Mouse (Mus musculus): ENCODE data around the gene Spryd3. TPM values are rescaled to one million over a fixed set of nuclear protein-coding genes. Genes with fewer than 3 reads are reported as not detected.
A peak's percentile ranks its signal among the peaks of the same experiment; 100 is the strongest.
"Not testable (repeated sequence)": the region's sequence is repeated elsewhere in the genome, so short reads cannot be mapped to it uniquely, and the experiment has no call there.

Gene Spryd3
- polyA plus RNA-seq, 1 experiment from 2014 or later = 93.5 TPM

- Histone ChIP-seq H3K9ac (no peak overlapping the region), H3K27ac (replicated peaks) (no peak overlapping the region), H3K27me3 (no peaks in the 10 kb centered on the region), H3K4me1 (replicated peaks) (no peaks in the 10 kb centered on the region), H3K4me3 (no peak overlapping the region), H3K4me2 (no peak overlapping the region), H3K36me3 (no peaks in the 10 kb centered on the region), H3K9me3 (no peaks in the 10 kb centered on the region)
- no peak for ATAC-seq (ENCODE audit: low FRiP score, low read depth)
- 62% methylated on average over 3 of the region's 3 CpGs for WGBS
Observed at GRCm38 (mm10) chr15:102163900-102164693, 28.1 kb upstream of the Spryd3 start.

DNA sequence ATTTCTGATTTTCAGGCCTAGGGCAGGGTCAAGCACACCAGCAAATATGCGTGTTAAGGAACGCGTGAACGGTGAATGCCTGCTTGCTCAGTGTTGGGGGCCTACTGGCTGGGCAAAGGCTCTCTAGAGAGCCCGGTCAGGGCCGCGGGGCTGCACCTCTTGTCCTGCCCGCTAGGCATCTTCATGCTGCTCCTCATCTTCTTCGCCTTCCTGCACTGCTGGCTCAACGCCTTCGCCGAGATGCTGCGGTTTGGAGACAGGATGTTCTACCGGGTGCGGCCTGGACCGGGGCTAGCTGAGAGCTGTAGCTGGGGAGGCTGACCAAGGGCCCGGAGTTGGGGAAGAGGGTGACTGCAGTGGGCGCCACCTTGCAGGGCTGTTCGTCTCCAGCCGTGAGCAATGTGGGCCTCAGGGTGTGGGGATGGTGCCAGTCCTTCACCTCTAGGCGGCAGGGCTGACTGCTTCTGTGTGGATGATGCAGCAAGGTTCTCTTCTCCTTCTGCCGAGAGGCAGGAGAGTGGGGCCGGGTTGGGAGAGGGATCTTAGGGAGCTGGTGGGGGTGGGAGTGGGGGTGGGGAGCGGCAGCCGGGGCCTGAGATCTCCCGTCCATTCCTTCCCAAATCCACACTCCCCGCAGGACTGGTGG is 24.5 kb upstream of the Spryd3 start:
- Histone ChIP-seq H3K27me3 (no peaks in the 10 kb centered on the region), H3K27ac (replicated peaks) (no peak overlapping the region), H3K9me3 (no peaks in the 10 kb centered on the region), H3K4me2 (no peak overlapping the region), H3K36me3 (no peaks in the 10 kb centered on the region), H3K4me3 (no peak overlapping the region), H3K4me1 (replicated peaks) (peaks cover 7% of the 10 kb centered on the region; the same call in 1 of the 2 replicates), H3K9ac (no peak overlapping the region)
- WGBS = 65% methylated on average over 27 of the region's 27 CpGs
- no peak for ATAC-seq (ENCODE audit: low FRiP score, low read depth)

DNA sequence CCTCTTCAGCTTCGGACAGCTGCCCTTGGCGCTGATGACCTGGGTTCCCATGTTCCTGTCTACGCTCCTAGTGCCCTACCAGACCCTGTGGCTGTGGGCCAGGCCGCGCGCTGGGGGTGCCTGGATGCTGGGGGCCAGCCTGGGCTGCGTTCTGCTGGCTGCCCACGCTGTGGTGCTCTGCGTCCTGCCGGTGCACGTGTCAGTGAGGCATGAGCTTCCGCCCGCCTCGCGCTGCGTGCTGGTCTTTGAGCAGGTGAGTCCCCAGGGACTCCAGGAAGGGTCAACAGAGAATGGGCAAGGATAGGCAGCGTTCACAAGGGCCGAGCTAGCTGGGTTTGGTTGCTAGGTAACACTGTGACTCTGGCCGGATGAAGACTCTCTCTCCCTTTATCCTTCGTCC is 20.8 kb upstream of the Spryd3 start:
- WGBS = 24% methylated on average over 20 of the region's 20 CpGs
- Histone ChIP-seq H3K9ac (no peak overlapping the region), H3K4me1 (replicated peaks) (peaks cover 10% of the 10 kb centered on the region; the same call in 1 of the 2 replicates), H3K4me3 (no peak overlapping the region), H3K4me2 (peak overlapping the region; percentile 34; the same call in 1 of the 2 replicates), H3K27ac (replicated peaks) (no peak overlapping the region), H3K36me3 (no peaks in the 10 kb centered on the region), H3K9me3 (no peaks in the 10 kb centered on the region), H3K27me3 (no peaks in the 10 kb centered on the region)
- ATAC-seq (ENCODE audit: low FRiP score, low read depth) = no peak

- not testable (repeated sequence) for H3K36me3 ChIP-seq; ATAC-seq (ENCODE audit: low FRiP score, low read depth); H3K4me2 ChIP-seq; H3K9me3 ChIP-seq; H3K27me3 ChIP-seq; H3K27ac ChIP-seq (replicated peaks); H3K4me3 ChIP-seq; H3K9ac ChIP-seq
- H3K4me1 ChIP-seq (replicated peaks) = peaks cover 10% of the 10 kb centered on the region; the same call in 1 of the 2 replicates
- WGBS = 91% methylated on average over 6 of the region's 6 CpGs
Observed at GRCm38 (mm10) chr15:102155006-102155405, 19.0 kb upstream of the Spryd3 start.

- no peak for ATAC-seq (ENCODE audit: low FRiP score, low read depth)
- 29% methylated on average over 4 of the region's 4 CpGs for WGBS
Observed at GRCm38 (mm10) chr15:102152646-102153045, 16.6 kb upstream of the Spryd3 start.

GRCm38 (mm10) chr15:102150301-102151135 is 14.5 kb upstream of the Spryd3 start, which contains the start of gene Soat2:
Gene Soat2 (plus strand): TSS chr15:102150526.
- Histone ChIP-seq H3K4me2 (no peak within 1 kb of the TSS), H3K36me3 (no peaks in the 10 kb centered on the region), H3K27ac (replicated peaks) (no peak within 1 kb of the TSS), H3K4me3 (no peak within 1 kb of the TSS), H3K9me3 (no peaks in the 10 kb centered on the region), H3K9ac (no peak within 1 kb of the TSS), H3K27me3 (peaks cover 7% of the 10 kb centered on the region), H3K4me1 (replicated peaks) (peaks cover 3% of the 10 kb centered on the region; the same call in 1 of the 2 replicates)
- WGBS = 66% methylated on average over 20 of the region's 20 CpGs
- ATAC-seq (ENCODE audit: low FRiP score, low read depth) = no peak

More at GRCm38 (mm10) chr15:102152646-102153045, 16.6 kb upstream of the Spryd3 start:
- H3K4me2 ChIP-seq = no peak overlapping the region
- H3K9me3 ChIP-seq = no peaks in the 10 kb centered on the region
- H3K9ac ChIP-seq = no peak overlapping the region
- H3K27me3 ChIP-seq = no peaks in the 10 kb centered on the region
- H3K36me3 ChIP-seq = no peaks in the 10 kb centered on the region
- H3K4me1 ChIP-seq (replicated peaks) = peaks cover 10% of the 10 kb centered on the region; the same call in 1 of the 2 replicates
- H3K4me3 ChIP-seq = no peak overlapping the region
- no peak overlapping the region for H3K27ac ChIP-seq (replicated peaks)

DNA sequence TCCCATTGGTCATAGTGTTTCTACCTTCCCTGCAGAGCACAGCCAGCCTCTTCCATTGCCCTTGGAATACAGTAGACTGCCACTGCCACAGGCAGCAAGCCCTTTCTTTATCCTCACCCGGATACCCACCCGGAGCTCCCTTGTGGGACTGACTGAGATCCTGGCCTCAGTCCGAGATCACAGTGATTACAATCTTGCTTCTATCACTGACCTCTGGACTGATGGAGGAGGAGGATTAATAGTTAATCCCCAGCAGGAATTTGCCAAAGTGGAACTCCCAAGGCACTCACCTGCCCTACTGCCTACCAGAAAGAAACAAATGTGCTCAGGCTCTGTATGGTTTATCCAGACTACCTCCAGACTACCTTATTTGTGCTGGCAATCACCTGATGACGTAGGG is 13.5 kb upstream of the Spryd3 start:
- no peak overlapping the region for H3K9ac ChIP-seq
- 77% methylated on average over 4 of the region's 4 CpGs for WGBS

GRCm38 (mm10) chr15:102147674-102148402 is 11.8 kb upstream of the Spryd3 start:
- Histone ChIP-seq H3K4me2 (no peak overlapping the region), H3K9ac (no peak overlapping the region), H3K4me3 (no peak overlapping the region), H3K9me3 (no peaks in the 10 kb centered on the region), H3K27ac (replicated peaks) (no peak overlapping the region), H3K27me3 (peaks cover 31% of the 10 kb centered on the region), H3K4me1 (replicated peaks) (peaks cover 1% of the 10 kb centered on the region; the same call in 1 of the 2 replicates), H3K36me3 (no peaks in the 10 kb centered on the region)
- no peak for ATAC-seq (ENCODE audit: low FRiP score, low read depth)
- 73% methylated on average over 16 of the region's 16 CpGs for WGBS

More for the DNA sequence above, 13.5 kb upstream of the Spryd3 start:
- peaks cover 16% of the 10 kb centered on the region for H3K27me3 ChIP-seq
- H3K9me3 ChIP-seq = no peaks in the 10 kb centered on the region
- H3K4me2 ChIP-seq = no peak overlapping the region
- H3K4me3 ChIP-seq = no peak overlapping the region
- H3K27ac ChIP-seq (replicated peaks) = no peak overlapping the region
- no peak for ATAC-seq (ENCODE audit: low FRiP score, low read depth)
- H3K36me3 ChIP-seq = no peaks in the 10 kb centered on the region
- H3K4me1 ChIP-seq (replicated peaks) = peaks cover 3% of the 10 kb centered on the region; the same call in 1 of the 2 replicates

DNA sequence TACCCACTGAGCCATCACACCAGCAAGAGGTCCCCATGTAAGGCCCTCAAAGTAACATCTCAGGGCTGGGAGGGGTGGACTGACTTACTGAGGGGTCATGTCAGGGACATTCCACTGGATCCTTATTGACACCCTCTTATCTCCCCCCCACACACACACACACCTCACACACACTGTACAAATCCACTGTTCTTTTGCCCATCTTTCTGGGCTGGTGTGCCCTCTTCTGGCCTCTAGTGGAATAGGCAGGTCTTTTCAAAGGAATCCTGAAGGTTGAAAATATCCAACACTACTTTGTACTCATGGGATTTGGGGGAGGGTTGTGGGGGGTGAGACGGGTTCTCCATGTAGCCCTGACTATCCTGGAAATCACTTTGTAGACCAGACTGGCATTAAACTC is 10.8 kb upstream of the Spryd3 start:
- Histone ChIP-seq H3K36me3 (no peaks in the 10 kb centered on the region), H3K4me3 (no peak overlapping the region), H3K9me3 (no peaks in the 10 kb centered on the region), H3K4me1 (replicated peaks) (no peaks in the 10 kb centered on the region), H3K27ac (replicated peaks) (no peak overlapping the region), H3K27me3 (peaks cover 34% of the 10 kb centered on the region), H3K9ac (no peak overlapping the region), H3K4me2 (no peak overlapping the region)
- WGBS = 4% methylated on average over 1 of the region's 1 CpGs
- 0 out of 2 replicates have a peak, but pooled peaks have one; percentile 45 for ATAC-seq (ENCODE audit: low FRiP score, low read depth)

DNA sequence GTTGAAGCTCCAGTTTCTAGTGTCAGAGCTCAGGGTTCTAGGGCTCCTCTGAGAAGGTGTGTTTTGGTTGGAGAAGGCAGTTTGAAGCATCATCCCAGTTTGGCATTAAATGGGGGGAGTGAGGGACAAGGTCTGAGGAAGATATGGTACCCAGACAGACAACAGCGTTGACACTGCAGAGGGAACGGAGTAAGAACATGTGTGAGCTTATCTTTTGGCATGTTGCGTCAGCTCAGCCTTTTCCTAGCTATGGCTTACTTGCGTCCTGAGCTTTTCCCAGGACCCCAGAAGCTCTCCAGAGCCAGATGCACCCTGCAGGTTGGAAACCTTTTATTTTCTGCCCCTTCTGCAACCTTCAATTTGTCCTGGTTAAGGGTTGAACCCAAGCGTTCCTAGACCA is 10.1 kb upstream of the Spryd3 start:
- WGBS = 88% methylated on average over 5 of the region's 5 CpGs
- Histone ChIP-seq H3K4me3 (no peak overlapping the region), H3K27me3 (peaks cover 34% of the 10 kb centered on the region), H3K9ac (no peak overlapping the region), H3K9me3 (no peaks in the 10 kb centered on the region), H3K27ac (replicated peaks) (no peak overlapping the region), H3K4me2 (no peak overlapping the region), H3K4me1 (replicated peaks) (no peaks in the 10 kb centered on the region), H3K36me3 (no peaks in the 10 kb centered on the region)
- ATAC-seq (ENCODE audit: low FRiP score, low read depth) = no peak

GRCm38 (mm10) chr15:102145330-102145729 is 9.3 kb upstream of the Spryd3 start:
- H3K4me1 ChIP-seq (replicated peaks) = no peaks in the 10 kb centered on the region
- H3K27ac ChIP-seq (replicated peaks) = no peak overlapping the region
- H3K9ac ChIP-seq = no peak overlapping the region
- H3K27me3 ChIP-seq = peaks cover 34% of the 10 kb centered on the region
- no peaks in the 10 kb centered on the region for H3K9me3 ChIP-seq
- no peak for ATAC-seq (ENCODE audit: low FRiP score, low read depth)
- WGBS = 93% methylated on average over 10 of the region's 10 CpGs
- H3K36me3 ChIP-seq = no peaks in the 10 kb centered on the region
- H3K4me2 ChIP-seq = no peak overlapping the region
- H3K4me3 ChIP-seq = no peak overlapping the region

Measured in hindbrain, embryonic 15.5 days (tissue).